Mouse (Mus musculus) adrenal gland, adult 8-10 months (tissue): ENCODE results near the gene Nus1. TPM values are rescaled to one million over a fixed set of nuclear protein-coding genes. Genes with fewer than 3 reads are reported as not detected.

Source experiments
- DNase-seq: peaks from one replicate; pipeline ENCODE4 v3.0.0; 2022
- total RNA-seq, 4 experiments: library from RNA; stranded (reverse); gene quantifications; 2 replicates each; pipeline ENCODE4 v1.2.4; 2022

Gene Nus1
- total RNA-seq, 4 experiments from 2014 or later: 49.7 to 56.1 (median 52.5) TPM

- no peak for DNase-seq
Observed at GRCm38 (mm10) chr10:52417998-52418860, 882 bp downstream of the Nus1 start.

DNA sequence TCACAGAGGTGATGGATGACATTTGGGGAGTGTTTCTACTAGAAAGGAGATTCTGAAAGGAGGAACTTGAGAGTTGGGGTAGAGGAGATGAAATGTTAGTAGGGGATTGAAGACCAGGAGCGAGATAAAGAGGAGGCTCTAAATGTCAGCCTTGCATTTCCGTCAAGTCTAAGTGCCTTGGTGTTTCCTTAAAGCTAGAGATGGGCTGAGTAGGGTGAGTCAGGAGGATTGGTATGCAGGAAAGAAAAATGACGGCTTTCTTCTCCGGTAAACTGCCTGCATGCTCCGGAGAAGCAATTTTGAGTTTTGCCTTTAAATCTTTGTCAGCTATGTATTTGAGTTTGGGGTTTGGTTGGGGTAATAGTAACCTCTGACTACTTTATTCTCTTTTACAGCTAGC, 1.6 kb downstream of the Nus1 start:
- DNase-seq: no peak

- no peak for DNase-seq
Observed at GRCm38 (mm10) chr10:52419402-52419801, 2.1 kb downstream of the Nus1 start.

DNA sequence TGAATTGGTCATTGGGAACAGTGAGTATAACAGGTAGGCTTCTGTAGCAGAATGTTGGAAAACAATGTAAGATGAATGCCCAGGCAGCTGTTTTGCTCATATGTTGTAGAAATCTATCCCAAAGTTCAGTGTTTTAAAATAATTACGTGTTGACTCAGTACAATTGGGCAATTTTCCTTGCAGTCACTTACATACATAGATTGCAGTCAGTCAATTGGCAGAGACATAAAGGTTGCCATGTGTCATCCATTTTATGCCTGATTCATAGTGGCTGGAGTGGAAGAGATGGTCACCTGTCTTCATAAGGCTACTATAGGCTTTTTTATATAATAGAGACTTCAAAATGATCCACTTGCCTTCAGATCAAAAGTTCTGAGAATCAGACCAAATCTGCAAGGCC, 3.2 kb downstream of the Nus1 start:
- no peak for DNase-seq

- no peak for DNase-seq
Observed at GRCm38 (mm10) chr10:52421716-52422115, 4.4 kb downstream of the Nus1 start.

DNA sequence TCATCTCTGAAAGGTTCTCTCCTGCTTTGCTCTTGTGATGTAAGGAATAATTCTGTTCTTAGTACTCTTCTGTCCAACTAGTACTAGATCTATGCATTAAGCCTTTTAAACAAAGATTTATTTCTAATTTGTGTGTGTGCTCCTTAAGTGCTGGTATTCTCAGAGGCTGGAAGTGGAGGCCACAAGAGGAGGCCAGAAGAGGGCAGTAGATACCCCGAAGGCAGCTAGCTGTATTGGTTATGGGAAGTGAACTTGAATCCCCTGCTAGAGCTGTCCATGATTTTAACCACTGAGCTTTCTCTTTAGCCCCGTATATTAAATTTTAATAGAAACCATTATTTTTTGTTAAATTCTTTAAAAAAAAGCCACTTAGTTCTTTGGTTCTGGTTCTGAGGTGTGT, 5.8 kb downstream of the Nus1 start:
- DNase-seq: no peak

GRCm38 (mm10) chr10:52426314-52426980, 9.1 kb downstream of the Nus1 start:
- DNase-seq: no peak

DNA sequence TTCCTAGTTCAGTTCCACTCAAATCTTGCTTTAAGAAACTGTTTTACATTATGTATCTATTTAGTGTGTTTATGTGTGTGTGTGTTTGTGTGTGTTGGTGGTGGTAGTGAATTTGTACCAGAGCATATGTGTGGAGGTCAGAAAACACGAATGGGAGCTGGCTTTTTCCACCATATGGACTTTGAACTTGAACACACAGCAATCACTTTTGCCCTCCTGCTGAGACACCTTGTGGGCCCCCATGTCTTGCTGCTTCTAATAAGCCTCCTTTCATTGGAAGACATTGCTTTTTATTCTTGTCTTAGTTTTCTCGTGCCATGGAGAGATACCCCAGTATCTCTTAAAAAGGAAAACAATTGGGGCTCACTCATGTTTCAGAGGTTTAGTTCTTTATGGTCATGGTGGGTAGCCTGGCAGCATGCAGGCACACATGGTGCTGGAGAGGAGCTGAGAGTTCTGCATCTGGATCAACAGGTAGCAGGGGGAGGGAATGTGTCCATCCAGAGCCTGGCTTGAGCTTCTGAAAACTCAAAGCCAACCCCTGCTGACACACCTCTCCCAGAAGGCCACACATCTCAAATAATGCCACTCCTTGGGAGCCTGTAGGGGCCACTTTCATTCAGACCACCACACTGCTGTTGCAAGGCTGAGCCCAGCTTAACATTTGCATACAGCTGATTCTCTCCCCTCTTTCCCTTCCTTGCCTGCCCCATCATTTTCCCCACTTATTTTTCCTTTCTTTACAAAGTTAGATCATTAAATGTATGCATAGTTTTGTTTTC, 10.5 kb downstream of the Nus1 start:
- no peak for DNase-seq

GRCm38 (mm10) chr10:52430953-52431352, 13.6 kb downstream of the Nus1 start:
- DNase-seq: no peak

DNA sequence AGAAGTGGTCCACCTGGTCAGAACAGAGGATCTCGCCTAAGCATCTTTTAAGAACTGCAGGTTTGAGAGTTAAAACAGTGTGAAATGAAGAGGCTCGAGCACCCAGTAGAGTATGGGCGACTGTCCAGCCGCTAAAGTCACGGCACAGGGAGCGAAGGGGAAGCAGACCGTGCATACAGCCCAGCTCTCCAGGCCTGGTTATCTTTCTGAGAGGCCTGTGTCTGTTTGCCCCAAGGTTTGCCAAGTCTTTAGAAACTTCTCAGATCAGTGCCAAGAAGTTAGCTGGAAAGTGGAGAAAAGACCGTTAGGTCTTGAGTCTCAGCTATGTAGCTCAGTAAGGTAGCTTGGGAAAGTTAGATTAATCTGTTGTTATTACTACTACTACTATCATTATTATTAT, 17.5 kb downstream of the Nus1 start:
- DNase-seq: no peak

DNA sequence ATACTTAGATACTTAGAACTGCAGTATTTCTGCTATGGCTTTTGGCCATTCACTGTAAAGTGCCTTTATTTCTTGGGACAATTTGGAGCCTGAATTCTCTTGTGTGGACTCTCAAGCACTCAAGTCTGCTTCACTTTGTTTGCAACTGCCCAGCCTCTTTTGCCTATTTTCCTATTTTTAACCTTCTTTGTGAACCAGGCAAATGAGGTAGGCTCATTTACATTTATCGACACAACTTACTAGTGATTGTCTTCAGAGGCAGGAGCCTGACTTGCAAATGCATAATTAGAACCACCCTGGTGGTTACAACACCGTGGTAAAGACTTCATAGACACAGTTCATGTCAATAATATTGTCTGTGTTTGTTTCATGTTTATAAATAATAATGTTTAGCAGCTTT, 43.3 kb downstream of the Nus1 start:
- DNase-seq: no peak

- DNase-seq: no peak
Observed at GRCm38 (mm10) chr10:52463941-52464739, 46.8 kb downstream of the Nus1 start.

GRCm38 (mm10) chr10:52471520-52471919, 54.2 kb downstream of the Nus1 start:
- DNase-seq: no peak

Other genes with a start within 250 kb of the Nus1 start
- gene Ros1, start 222.3 kb upstream of the Nus1 start, total RNA-seq: under 1 TPM in 1 of 4 experiments, not detected in 3; 0.07 TPM
- 1 to 10 TPM; 2.5 to 3.8 (median 3.6) TPM for gene Dcbld1, start 183.9 kb upstream of the Nus1 start, total RNA-seq
- not detected for gene Gm26741, start 58.8 kb upstream of the Nus1 start, total RNA-seq
- 10 to 100 TPM; 25.0 to 27.4 (median 26.1) TPM for gene Gopc, start 35.4 kb upstream of the Nus1 start, total RNA-seq
- gene Nepn, start 28.6 kb upstream of the Nus1 start, total RNA-seq: not detected